Mouse (Mus musculus) forebrain, embryonic 16.5 days (tissue): Measurements from ENCODE around the gene Slc22a23. TPM values are rescaled to one million over a fixed set of nuclear protein-coding genes. Genes with fewer than 3 reads are reported as not detected.

ENCODE experiments used
- ATAC-seq: fragments of 200-750 bp; cut with Nextera tagmentation; 2 replicates; pipeline ENCODE4 v1.8.0; 2017; ENCODE audit warnings: mild to moderate bottlenecking, moderate library complexity
- H3K27ac ChIP-seq: fragments of 300-500 bp; sonication (generic); 2 replicates; pipeline ENCODE4 v1.5.1; 2014; ENCODE audit warnings: low read length, control low read depth
- H3K27me3 ChIP-seq: fragments of 300-500 bp; sonication (generic); replicated peaks from 2 replicates; pipeline ENCODE4 v1.6.1; 2014; ENCODE audit warnings: low read length; ENCODE audit not compliant: control insufficient read depth, insufficient read depth
- H3K36me3 ChIP-seq: fragments of 300-500 bp; sonication (generic); 2 replicates; pipeline ENCODE4 v1.6.1; 2014; ENCODE audit not compliant: control insufficient read depth, insufficient read depth
- H3K4me1 ChIP-seq: fragments of 300-500 bp; sonication (generic); replicated peaks from 2 replicates; pipeline ENCODE4 v1.6.1; 2014; ENCODE audit warnings: low read length; ENCODE audit not compliant: control insufficient read depth, insufficient read depth
- H3K4me2 ChIP-seq: fragments of 300-500 bp; sonication (generic); 2 replicates; pipeline ENCODE4 v1.6.1; 2014; ENCODE audit warnings: mild to moderate bottlenecking, low read length, control low read depth
- H3K4me3 ChIP-seq: fragments of 300-500 bp; sonication (generic); replicated peaks from 2 replicates; pipeline ENCODE4 v1.5.1; 2014; ENCODE audit warnings: mild to moderate bottlenecking, low read length, control low read depth
- H3K9ac ChIP-seq: fragments of 300-500 bp; sonication (generic); replicated peaks from 2 replicates; pipeline ENCODE4 v1.6.1; 2014; ENCODE audit warnings: low read depth, low read length, control low read depth
- H3K9me3 ChIP-seq: fragments of 300-500 bp; sonication (generic); 2 replicates; pipeline ENCODE4 v1.6.1; 2016; ENCODE audit warnings: low read length; ENCODE audit not compliant: control insufficient read depth
- WGBS: fragments of 180-500 bp; shearing (Covaris S2); extraction: QIAGEN DNeasy Blood & Tissue Kit; methylation state at CpG from one replicate; pipeline ENCODE4 v1.1.7; 2014; 5-methylcytosine and 5-hydroxymethylcytosine counted together
- polyA plus RNA-seq: library from polyadenylated mRNA; unstranded; fragments of >200 nt; fragmentation: Nextera tagmentation; extraction: Ambion mirVana; gene quantifications from 2 replicates; pipeline ENCODE4 v1.2.1, GENCODE M21; 2015

Slc22a23 gene
- polyA plus RNA-seq, 1 experiment from 2014 or later, result 11.2 TPM

- H3K27ac ChIP-seq, result peak overlapping the region; percentile 99
- 8% methylated on average over 19 of the region's 19 CpGs for WGBS
- no peaks in the 10 kb centered on the region for H3K36me3 ChIP-seq
- peak overlapping the region; percentile 61 for H3K4me2 ChIP-seq
- peak overlapping the region; percentile 19 for H3K4me3 ChIP-seq
- peak overlapping the region; percentile 41 for H3K9ac ChIP-seq
- no peaks in the 10 kb centered on the region for H3K9me3 ChIP-seq
- no peak for ATAC-seq
- peaks cover 51% of the 10 kb centered on the region for H3K4me1 ChIP-seq
- no peaks in the 10 kb centered on the region for H3K27me3 ChIP-seq
These were observed 194.5 kb downstream of the Slc22a23 start for GRCm38 (mm10) chr13:34150271-34151027.

- peak overlapping the region; percentile 76 for H3K9ac ChIP-seq
- ATAC-seq, result no peak
- peaks cover 47% of the 10 kb centered on the region for H3K4me1 ChIP-seq
- H3K4me3 ChIP-seq, result peak overlapping the region; percentile 52
- WGBS, result 37% methylated on average over 5 of the region's 5 CpGs
- peak overlapping the region; percentile 61 for H3K4me2 ChIP-seq
- H3K27me3 ChIP-seq, result no peaks in the 10 kb centered on the region
- no peaks in the 10 kb centered on the region for H3K9me3 ChIP-seq
- peak overlapping the region; percentile 99 for H3K27ac ChIP-seq
- H3K36me3 ChIP-seq, result no peaks in the 10 kb centered on the region
These were observed 195.4 kb downstream of the Slc22a23 start for GRCm38 (mm10) chr13:34149463-34150176.

- H3K4me3 ChIP-seq, result peak overlapping the region; percentile 52
- H3K27me3 ChIP-seq, result no peaks in the 10 kb centered on the region
- peaks cover 40% of the 10 kb centered on the region for H3K4me1 ChIP-seq
- H3K4me2 ChIP-seq, result peak overlapping the region; percentile 61
- H3K9me3 ChIP-seq, result no peaks in the 10 kb centered on the region
- H3K9ac ChIP-seq, result peak overlapping the region; percentile 76
- under 1% methylated on average over 23 of the region's 23 CpGs for WGBS
- ATAC-seq, result peak; percentile 85
- H3K27ac ChIP-seq, result peak overlapping the region; percentile 99
- no peaks in the 10 kb centered on the region for H3K36me3 ChIP-seq
These were observed 196.1 kb downstream of the Slc22a23 start for GRCm38 (mm10) chr13:34148767-34149392.

GRCm38 (mm10) chr13:34148181-34148580 lies 196.8 kb downstream of the Slc22a23 start:
- Histone ChIP-seq H3K36me3 (no peaks in the 10 kb centered on the region), H3K4me1 (peaks cover 33% of the 10 kb centered on the region), H3K27me3 (no peaks in the 10 kb centered on the region), H3K9me3 (no peaks in the 10 kb centered on the region), H3K27ac (peak overlapping the region; percentile 99), H3K9ac (peak overlapping the region; percentile 76), H3K4me2 (peak overlapping the region; percentile 61), H3K4me3 (peak overlapping the region; percentile 52)
- 16% methylated on average over 3 of the region's 3 CpGs for WGBS
- 0 out of 2 replicates have a peak, but pooled peaks have one; percentile 3 for ATAC-seq

GRCm38 (mm10) chr13:34146916-34147315 lies 198.1 kb downstream of the Slc22a23 start:
- no peaks in the 10 kb centered on the region for H3K9me3 ChIP-seq
- no peak overlapping the region for H3K27ac ChIP-seq
- no peaks in the 10 kb centered on the region for H3K36me3 ChIP-seq
- no peak overlapping the region for H3K4me3 ChIP-seq
- H3K4me1 ChIP-seq, result peaks cover 30% of the 10 kb centered on the region
- H3K4me2 ChIP-seq, result no peak overlapping the region
- H3K9ac ChIP-seq, result no peak overlapping the region
- no peaks in the 10 kb centered on the region for H3K27me3 ChIP-seq
- WGBS, result 57% methylated on average over 3 of the region's 3 CpGs
- no peak for ATAC-seq

GRCm38 (mm10) chr13:34143389-34143788 lies 201.6 kb downstream of the Slc22a23 start:
- Histone ChIP-seq H3K27ac (no peak overlapping the region), H3K27me3 (no peaks in the 10 kb centered on the region)
- WGBS, result 77% methylated on average over 5 of the region's 5 CpGs

GRCm38 (mm10) chr13:34136605-34137004 lies 208.4 kb downstream of the Slc22a23 start:
- Histone ChIP-seq H3K9ac (peak overlapping the region; percentile 11), H3K27me3 (no peaks in the 10 kb centered on the region), H3K4me1 (peaks cover 47% of the 10 kb centered on the region), H3K4me2 (no peak overlapping the region), H3K9me3 (no peaks in the 10 kb centered on the region), H3K27ac (peak overlapping the region; percentile 92), H3K36me3 (no peaks in the 10 kb centered on the region), H3K4me3 (no peak overlapping the region)
- peak; percentile 59 for ATAC-seq
- 25% methylated on average over 7 of the region's 7 CpGs for WGBS

More at GRCm38 (mm10) chr13:34143389-34143788, 201.6 kb downstream of the Slc22a23 start:
- Histone ChIP-seq H3K4me2 (no peak overlapping the region), H3K9ac (no peak overlapping the region), H3K4me3 (no peak overlapping the region), H3K4me1 (peaks cover 9% of the 10 kb centered on the region), H3K9me3 (no peaks in the 10 kb centered on the region), H3K36me3 (no peaks in the 10 kb centered on the region)
- no peak for ATAC-seq

- peak overlapping the region; percentile 98 for H3K4me2 ChIP-seq
- peak overlapping the region; percentile 100 for H3K27ac ChIP-seq
- ATAC-seq, result no peak
- WGBS, result 10% methylated on average over 7 of the region's 7 CpGs
- no peaks in the 10 kb centered on the region for H3K27me3 ChIP-seq
- H3K4me1 ChIP-seq, result peaks cover 52% of the 10 kb centered on the region
- H3K9me3 ChIP-seq, result no peaks in the 10 kb centered on the region
- H3K4me3 ChIP-seq, result peak overlapping the region; percentile 99
- H3K36me3 ChIP-seq, result no peaks in the 10 kb centered on the region
- peak overlapping the region; percentile 99 for H3K9ac ChIP-seq
These were observed 210.7 kb downstream of the Slc22a23 start for GRCm38 (mm10) chr13:34134276-34134675.
